Mouse (Mus musculus) spleen, postnatal 36 days (tissue): ENCODE results near the gene Clca2.
A peak's percentile ranks its signal among the peaks of the same experiment; 100 is the strongest.

Experiments used
- DNase-seq, 2 experiments: peaks; one replicate each; pipeline ENCODE4 v3.0.0; 2022; ENCODE audit warnings: low spot score in 2 of 2, mixed read lengths in 1 of 2

The Clca2 gene

DNA sequence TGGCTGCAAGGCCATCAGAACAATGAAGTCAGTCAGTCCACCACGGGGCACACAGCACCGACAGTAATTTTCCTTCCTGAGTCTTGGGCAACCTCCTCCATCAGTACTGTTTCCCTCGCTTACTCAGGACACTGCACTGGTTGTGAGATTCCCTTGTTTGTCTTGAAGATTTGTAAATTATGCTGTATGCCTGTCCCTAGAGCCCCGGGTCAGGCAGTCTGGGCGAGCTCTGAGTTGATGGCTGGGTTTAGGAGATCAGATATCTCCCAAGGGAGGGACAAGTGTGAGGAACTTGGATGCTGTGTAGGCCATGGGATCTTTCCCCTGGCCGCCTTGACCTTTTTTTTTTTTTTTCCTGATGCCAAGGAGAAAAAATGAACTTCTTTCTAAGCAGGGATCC is at the start of gene Clca2:
Clca2 (minus strand) TSS at position 153 of the 400 bp plus-strand sequence.
- no peak for DNase-seq

DNA sequence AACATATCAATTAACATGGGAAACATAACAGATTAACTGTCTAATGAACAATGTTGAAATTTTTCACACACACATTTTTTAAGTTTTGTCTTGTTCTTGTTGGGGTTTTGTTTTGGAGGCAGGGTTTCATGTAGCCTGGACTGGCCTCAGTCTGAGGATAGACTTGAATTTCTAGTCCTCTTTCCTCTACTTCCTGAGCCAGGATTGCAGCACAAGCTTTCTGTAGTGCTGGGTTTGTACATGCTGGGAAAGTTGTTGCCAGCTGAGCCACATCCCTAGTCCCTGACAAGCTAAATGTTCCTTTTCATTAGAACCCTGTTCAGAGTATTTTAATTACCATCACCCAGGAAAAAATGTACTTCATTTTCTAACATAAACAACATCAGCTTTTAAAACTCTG is 48.7 kb upstream of the Clca2 start:
- DNase-seq, result no peak

DNA sequence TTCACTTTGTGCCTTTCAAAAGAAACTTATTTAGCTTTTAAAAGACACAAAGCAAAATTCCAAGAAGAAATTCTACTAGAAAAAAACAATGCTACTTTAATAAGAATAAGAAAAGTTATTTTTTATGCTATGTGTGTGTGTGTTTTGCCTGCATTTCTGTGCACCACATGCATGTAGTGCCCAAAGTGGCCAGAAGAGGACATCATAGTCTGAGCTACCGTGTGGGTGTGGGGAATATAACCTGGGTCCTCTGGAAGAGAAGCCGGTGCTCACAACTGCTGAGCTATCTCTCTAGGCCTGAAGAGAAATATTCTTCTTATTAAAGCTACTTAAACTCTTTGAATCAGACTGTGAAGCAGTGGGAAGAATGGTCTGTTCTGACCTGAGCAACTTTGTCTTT is 48.2 kb upstream of the Clca2 start:
- DNase-seq, result no peak

DNA sequence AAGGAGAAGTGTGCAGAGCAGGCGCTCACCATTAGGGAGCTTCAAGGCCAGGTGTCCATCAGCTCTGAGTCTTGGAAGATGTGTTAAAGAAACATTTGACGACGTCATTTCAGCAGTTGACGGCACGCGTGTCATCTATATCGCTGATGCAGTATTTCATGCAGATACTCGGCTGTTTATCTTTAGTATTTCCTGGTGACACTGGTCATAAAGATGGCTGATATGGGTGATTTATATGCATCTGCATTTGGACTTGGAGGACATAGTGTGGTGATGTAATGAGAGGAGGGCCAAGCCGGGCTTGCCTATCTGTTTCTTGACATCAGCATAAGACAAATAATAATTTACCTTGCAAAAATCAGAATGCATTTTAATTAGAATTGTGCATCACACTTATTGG is 47.6 kb upstream of the Clca2 start:
- DNase-seq, result no peak

DNA sequence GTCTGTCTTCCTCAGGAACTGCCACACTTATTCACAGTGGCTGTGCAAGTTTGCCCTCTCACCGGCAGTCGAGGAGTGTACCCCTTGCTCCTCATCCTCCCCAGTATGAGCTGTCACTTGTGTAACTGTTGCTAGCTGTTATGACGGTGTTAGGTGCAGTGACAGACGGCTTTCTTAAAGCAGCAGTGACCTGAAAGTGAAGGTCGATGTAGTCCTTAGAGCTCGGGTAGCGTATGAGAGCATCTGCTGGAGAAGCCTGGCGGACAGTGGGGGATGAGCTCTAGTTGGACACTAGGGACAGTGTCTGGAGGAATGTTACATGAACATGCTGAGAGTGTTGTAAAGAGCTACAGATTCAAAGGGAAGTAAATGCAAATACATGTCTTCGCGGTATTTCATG is 44.6 kb upstream of the Clca2 start:
- DNase-seq, result no peak

DNA sequence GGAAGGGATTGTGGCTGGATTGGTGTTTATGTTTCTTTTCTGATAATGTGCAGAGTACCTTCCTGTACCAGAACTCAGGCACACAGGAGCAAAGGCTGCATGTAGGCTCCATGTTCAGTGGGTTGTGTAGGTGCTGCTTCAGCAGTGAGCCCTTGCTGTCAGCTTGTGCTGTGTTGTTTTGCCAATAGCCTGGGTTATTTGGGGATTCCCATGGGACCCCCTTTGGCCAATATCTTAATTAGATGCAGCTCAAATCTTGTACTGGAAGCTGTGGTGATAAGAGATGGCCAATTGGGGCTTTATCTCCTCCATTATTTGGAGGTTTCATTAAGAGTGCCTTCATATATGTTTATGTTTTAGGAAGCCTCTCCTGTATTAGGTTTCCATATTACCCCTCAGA is 43.7 kb upstream of the Clca2 start:
- no peak for DNase-seq

DNA sequence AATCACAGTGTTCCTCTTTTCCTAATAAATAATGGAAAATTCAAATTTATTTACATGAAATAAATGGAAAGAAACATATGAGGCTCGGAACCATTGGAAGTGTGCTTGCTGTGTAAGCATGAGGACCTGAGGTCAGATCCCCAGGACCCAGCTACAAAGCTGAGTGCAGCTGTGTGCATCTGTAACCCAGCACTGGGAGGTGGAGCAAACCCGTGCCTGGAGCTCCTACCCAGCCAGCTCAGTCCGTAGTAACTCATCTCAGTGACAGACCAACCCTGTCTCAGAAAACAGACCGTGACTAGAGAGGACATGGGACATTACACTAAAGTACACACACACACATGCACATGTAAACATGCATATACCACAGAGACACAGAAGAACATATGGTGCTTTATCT is 41.0 kb upstream of the Clca2 start:
- DNase-seq, result no peak

DNA sequence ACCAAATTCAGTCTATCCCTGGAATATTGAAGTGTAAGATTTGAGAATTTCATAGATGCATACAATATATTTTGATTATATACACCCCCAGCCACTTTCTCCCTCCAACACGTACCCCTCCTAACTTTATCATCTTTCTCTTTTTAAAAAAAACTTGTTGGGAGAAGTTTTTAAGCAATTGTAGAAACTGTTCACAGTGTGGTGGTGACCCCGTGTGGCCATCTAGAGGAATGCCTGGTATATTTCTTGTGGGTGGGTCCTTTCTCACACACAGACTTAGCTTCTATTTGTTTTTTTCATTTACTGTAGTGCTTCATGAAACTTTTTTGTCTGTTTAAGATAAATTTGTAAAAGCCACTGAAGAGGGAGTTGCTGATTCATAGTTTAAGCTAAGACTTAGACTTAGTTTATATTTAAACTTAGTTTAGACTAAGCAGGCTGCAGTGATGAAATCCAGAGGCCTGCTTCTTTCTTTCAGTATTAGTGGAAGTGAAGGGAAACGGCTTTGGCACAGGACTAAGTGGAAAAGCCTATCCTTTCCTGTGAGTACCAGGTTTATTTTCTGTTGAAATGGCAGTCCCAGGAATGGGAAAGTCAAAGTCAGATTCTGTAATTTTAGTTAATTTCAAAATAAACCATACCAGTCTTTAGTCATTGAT is 32.1 kb upstream of the Clca2 start:
- DNase-seq, result peak in 1 of 2 experiments; percentile 27

DNA sequence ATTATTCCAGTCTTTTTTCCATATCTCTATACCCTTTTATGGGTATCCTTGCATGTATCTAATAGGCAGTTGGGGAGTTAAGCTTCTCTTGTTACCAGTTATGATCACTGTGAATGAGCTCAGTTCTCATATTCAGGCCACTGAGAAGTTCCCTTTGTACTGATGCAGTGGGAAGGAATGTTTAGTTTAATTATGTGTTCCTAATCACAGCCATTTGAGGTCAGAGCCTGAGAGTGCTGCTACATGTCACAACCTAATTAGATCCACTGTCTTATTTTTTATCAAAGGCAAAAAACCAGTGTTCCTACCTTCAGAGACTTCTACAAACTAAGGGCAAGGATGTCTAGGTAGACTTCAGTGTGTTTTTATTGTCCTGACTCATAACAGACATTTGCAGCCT is 30.1 kb upstream of the Clca2 start:
- no peak for DNase-seq

DNA sequence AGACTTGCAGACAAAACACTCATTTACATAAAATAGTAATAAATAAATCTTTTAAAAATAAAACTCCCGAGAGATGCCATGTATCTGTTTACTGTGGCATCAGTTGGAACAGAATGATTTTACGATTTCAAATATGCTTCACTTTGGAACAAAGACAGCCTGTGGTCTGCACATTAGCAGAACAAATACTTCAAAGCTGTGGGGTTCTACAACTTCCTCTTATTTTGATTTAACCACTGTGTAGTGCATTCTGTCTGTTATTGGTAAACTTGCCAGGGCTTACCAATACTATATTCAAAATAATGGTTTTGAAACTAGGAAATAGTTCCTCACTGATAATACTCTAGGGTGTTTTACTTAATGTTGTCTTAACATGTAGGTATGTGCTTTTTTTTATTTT is 27.4 kb upstream of the Clca2 start:
- DNase-seq, result no peak

DNA sequence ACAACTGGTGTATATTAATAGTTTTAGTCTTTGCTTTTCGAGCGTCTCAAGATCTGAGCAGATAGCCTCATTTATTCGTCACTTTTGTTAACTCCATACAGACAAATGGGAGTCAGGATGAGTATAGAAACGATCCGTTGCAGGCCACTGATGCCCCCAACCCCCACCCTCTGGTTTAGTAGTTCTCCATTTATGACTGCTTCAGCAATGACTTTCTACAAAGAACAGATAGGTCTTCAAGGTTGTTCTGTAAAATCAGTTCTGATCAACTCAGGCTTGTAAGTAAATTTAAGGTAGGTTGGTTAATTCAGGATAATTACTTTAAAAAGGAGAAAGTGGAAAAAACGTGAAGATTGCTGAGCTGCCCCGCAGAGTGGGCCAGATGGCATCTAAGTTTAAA is 20.2 kb upstream of the Clca2 start:
- DNase-seq, result no peak

DNA sequence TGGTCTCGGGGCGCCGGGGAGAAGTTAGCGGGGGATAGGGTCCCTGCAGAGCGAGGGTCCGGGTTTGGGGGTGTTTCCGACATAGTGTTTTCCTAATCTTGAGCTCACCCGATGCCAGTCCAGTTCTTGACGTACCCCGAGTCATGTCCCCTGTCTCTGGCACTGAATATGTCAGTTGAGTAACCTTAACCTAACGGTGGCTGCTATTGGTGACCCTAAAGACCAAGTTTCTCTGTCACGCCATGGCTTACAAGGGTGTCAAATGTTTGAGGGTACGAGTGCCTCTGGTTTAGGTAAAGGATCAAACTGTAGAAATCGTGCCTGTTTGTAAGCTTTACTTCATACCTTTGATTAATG is 19.7 kb upstream of the Clca2 start:
- DNase-seq, result no peak

DNA sequence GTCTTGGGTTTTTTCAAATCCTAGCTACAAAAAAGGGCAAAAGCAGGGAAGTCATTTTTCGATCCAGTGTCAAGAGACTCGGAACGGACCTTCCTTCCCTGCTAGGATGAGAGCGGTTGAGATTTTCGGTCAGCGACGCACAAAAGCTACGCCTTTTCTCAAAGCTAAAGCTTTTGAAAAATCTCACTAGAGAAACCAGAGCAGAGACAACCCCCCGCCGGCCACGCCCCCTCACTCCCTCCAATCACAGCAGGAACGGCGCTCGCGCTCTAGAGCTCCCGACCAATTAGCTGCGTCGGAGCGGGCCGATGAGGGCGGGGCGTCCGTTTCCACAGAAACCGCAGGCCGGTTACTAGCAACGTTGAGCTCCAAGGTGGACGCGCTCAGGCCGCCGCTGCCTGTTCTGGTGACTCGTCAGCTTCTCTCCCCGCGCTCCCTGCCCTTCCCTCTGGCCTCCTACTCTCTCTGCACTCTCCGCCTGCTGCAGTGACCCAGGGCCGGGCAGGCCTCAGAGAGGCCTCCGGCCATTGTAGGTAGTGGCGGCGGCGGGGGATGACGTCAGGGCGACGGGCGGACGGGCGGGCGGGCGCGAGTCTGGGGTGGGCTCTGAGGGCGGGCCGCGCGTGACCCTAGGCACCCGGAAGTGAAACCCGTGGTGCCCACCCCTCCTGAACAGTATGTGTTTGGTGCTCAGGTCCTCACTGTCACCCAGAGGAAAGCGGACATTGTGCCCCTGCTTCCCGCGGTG is 19.2 kb upstream of the Clca2 start, which contains the start of gene Odf2l:
Odf2l (plus strand) TSS at position 335 of the 748 bp plus-strand sequence.
- peak; percentile 94 to 95 for DNase-seq

DNA sequence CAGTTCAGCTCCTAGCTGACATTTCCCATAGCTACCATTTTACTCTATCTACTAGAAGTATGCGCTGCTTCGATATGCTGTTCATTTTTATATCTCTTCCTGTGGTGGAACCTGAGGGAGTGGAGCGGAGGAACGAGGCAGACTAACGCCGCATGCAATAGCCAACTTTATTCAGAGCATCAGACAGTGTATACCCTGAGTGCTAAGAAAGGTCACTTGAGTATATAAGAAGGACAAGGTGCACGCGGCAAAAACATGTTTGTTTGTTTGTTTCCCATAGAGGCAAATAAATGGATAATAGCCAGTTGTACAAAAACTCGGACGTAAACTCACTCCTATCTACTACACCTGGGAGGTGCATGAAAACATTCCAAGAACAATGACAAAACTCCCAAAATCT is 18.4 kb upstream of the Clca2 start:
- DNase-seq, result no peak

DNA sequence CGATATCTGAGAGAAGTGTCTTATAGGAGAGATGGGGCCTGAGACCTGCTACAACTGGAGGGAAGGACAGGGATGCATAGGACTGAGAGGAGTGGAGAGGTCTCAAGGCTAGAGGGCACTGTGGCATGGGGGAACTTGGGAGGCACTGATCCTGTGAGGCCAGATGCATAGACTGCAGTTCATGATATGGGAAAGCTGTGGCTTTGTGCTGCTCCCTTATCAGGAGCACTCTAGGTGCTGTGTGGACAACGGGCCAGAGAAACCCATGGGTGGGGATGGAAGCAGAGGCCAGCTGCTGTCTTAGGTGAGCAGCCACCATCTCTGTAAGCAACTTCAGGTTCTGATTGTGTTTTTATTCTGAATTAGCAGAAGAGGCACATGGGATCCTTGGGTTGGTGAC is 15.9 kb upstream of the Clca2 start:
- no peak for DNase-seq

DNA sequence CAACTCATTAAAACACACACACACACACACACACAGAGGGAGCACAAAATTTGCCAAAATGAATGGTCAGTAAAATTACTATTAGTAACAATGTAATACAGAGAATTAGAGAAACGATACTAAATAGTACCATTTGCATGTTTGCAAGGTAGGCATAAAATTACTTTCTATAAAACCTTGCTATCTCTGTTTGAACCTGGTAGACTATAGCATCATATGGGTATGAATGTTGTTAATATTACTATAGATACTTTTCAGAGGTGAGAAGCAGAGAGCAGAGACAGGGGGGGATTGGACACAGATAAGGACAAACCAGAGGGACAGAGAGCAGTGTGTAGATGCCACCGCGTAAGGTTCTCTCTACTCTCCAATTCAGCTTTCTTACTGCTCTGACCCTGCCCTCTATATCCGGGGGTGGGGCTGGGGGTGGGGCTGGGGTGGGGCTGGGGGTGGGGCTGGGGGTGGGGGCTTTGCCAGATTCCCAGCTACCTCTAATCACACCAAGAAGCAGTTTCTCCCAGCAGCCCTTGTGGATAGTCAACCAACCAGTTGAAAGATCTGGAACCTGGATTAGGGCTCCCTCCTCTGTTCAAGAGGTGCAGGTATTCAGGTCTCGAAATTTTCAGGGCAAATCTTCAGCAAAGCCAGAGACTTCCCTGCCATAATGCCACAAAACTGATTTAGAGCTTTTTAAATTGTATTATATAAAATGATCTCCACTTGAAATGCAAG is 6.7 kb upstream of the Clca2 start:
- no peak for DNase-seq

DNA sequence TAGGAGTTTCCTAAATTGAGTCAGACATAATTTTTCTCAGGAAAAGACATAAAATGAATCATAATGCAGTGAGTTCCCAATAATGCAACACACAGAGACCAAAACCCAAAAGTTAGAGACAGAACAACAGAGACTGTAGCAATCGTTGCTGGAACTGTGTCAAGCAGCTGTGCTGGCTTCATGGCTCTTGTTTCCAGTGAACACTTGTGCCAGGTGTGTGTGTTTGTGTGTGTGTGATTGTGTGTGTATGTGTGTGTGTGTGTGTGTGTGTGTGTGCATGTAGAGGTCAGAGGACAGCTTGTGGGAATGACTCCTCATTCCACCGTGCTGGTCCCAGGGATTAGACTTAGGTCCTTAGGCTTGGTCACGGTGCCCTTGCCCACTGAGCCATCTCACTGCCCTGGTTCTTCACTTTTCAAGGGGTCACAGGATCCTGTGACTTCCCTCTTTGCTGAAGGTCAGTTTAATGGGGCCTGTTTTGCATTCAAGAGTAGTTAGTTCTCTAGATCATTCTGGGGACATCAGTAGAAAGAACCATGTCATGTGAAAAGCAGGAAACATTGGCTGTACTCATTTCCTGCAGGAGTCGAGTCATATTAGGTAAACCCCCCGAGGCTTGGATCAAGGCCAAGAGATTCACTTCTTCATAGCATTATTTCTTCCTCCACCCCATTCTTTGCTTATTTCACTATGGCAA is 6.0 kb upstream of the Clca2 start:
- DNase-seq, result no peak

DNA sequence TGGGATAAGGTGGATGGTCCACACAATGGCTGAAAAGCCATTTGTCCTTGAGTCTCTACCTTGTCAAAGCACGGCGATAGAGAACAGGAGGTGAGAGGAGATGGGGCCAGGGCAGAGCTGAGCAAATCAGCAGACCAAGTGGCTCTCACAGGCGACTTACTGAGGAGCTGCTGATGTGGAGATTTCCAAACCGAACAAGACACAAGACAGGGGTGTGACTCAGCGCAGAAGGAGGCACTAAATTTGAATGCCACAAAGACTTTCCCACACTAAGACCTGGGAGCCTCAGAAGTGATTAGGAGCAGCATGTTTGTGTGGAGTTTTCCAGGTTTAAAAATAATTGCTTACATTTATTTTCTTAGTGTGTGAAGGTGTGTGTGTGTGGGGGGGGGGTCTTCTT is 4.5 kb upstream of the Clca2 start:
- DNase-seq, result no peak

DNA sequence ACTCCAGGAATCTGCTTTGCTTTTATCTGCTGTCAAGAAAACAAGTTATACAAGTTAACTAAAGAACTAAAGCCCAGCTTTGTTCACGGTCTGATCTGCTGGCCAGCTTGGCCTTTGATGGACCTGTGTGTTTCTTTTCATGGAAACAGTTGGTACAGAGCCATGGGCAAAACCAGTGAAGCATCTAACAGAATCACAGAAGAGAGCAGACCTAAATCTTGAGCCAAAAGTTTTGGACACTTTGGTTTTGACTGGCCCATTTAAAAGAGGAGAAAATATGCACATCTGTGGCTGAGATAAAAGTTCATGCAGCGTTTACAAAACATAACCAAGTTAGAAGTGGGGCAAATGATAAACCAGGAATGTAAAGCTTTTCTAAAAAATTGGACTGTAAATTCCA is 4.1 kb upstream of the Clca2 start:
- DNase-seq, result no peak

DNA sequence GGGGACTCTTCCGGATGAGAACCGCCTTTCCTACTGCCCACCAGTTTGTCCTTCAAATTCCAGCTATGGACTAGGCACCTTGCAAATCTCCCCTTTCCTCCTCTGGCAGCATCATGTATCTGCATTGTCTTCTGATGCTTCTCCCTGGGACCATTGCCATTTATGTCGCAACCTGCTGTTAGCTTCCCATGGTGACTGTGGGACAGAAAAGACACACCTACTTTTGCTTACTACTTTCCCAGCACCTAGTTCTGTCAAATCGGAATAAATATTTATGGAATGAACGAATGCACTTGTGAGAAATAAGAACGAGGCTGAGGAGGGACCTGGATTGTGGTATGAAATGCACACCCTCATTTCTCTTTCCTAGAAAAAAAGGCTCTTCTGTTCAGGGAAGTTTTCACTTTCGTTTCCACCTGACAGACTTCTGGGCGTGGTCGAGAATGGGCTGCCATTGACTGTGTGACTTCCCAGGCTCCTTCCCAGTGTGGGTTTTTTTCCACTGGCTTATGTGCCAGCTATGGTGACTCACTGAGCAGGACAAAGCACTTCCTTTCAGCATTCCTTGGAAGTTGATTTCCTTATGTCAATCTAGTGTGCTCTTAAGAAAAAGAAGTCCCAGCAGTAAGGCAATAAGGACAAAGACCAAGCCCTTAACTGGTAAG is 2.8 kb upstream of the Clca2 start:
- DNase-seq, result no peak

DNA sequence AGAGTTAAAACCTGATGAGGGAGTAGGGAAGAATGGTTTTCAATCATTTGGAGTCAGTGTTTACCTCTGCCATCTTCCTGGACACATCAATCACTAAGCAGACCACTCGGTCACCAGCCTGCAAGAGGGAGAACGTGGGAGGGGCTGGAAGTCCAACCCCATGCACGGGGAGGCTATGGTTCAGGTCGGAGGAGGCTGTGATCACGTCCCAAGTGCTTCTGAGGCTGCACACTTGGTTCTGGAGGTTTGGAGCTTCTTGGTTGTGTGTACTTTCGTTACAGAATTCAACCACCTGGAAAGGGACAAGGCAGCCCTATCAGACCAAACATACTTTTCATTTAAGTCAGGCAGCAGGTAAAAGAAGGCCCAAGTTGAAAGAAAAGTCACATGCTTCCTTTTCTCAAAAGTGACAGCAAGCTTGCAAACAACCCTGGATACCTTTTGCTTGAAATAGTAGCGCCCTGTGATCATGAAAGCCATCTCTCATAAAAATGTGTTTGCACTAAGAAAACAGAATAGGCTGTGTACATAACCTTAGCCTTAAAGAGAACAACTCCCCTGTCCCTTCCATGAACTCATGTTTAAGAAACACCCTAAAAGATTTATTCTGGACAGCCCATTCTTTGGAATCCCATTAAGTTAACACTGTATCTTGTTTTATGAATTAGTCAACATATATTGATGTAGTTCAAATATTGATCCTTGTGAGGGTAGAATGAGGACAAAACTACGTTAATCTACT is 11.2 kb downstream of the Clca2 start:
- DNase-seq, result no peak
